Mouse (Mus musculus): ENCODE data around the gene Med13l. TPM values are rescaled to one million over a fixed set of nuclear protein-coding genes. Genes with fewer than 3 reads are reported as not detected.

Gene Med13l
- polyA plus RNA-seq, 1 experiment from 2014 or later, result 14.9 TPM

DNA sequence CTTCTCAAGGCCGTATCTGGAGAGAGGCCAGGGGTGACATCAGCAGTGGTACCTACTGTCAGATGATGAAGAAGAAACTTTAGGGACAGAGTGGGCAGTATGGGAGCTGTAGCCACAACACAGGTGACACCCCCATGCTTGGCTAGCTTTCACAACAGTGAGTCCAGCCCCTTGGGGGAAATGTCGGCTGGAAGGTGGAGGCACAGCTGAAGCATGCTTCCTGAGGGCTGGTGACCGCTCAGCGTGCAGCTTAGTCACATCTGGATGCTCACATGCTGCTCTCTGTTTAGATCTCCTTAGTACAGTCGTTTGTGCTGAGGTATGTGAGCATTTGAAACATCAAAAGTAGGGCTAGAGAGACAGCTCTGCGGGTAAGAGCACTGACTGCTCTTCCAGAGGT is 121.5 kb downstream of the Med13l start:
- no peaks in the 10 kb centered on the region for H3K27me3 ChIP-seq (replicated peaks; ENCODE audit: control insufficient read depth, insufficient read depth, low read length)
- 86% methylated on average over 6 of the region's 6 CpGs for WGBS
- H3K4me3 ChIP-seq (ENCODE audit: low read depth, low read length), result no peak overlapping the region
- ATAC-seq (replicated peaks; ENCODE audit: low FRiP score, low TSS enrichment, low read depth) (no peak), DNase-seq (ENCODE audit: low spot score) (no peak)
- no peak overlapping the region for H3K9ac ChIP-seq (ENCODE audit: low read length)
- 0 out of 2 replicates have a peak, but pooled peaks cover 19% of the 10 kb centered on the region for H3K36me3 ChIP-seq (ENCODE audit: control insufficient read depth, insufficient read depth, low read length)
- no peak overlapping the region for H3K4me2 ChIP-seq (ENCODE audit: low read length)
- no peak overlapping the region for H3K27ac ChIP-seq (ENCODE audit: low read depth)
- H3K9me3 ChIP-seq (ENCODE audit: control insufficient read depth, low read length), result no peaks in the 10 kb centered on the region
- H3K4me1 ChIP-seq (replicated peaks; ENCODE audit: control insufficient read depth, insufficient read depth, low read length), result peaks cover 8% of the 10 kb centered on the region

DNA sequence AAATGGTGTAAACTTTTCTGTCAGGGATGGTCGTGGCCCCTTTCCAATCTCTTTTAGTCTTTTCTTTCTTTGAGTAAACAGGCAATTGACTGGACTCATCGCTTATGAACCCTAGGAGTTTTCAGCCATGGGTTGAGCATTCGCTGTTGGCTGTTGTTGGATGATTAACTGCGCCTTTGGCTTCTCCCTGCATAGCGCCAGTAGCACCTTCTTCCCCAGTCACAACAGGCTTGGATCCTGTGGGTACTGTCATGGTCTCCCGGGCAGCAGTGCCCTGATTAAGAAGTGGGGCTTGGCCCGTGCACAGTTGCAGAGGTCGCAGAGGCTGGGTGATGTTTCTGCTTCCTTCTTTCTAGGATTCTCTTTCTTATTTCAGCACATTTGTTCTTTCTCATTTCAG is 124.7 kb downstream of the Med13l start:
- no peak overlapping the region for H3K4me2 ChIP-seq (ENCODE audit: low read length)
- H3K4me1 ChIP-seq (replicated peaks; ENCODE audit: control insufficient read depth, insufficient read depth, low read length), result peaks cover 17% of the 10 kb centered on the region
- H3K9me3 ChIP-seq (ENCODE audit: control insufficient read depth, low read length), result no peaks in the 10 kb centered on the region
- H3K27me3 ChIP-seq (replicated peaks; ENCODE audit: control insufficient read depth, insufficient read depth, low read length), result no peaks in the 10 kb centered on the region
- 0 out of 2 replicates have a peak, but pooled peaks cover 19% of the 10 kb centered on the region for H3K36me3 ChIP-seq (ENCODE audit: control insufficient read depth, insufficient read depth, low read length)
- no peak for DNase-seq (ENCODE audit: low spot score)
- no peak overlapping the region for H3K27ac ChIP-seq (ENCODE audit: low read depth)
- no peak overlapping the region for H3K9ac ChIP-seq (ENCODE audit: low read length)
- no peak for ATAC-seq (replicated peaks; ENCODE audit: low FRiP score, low TSS enrichment, low read depth)
- WGBS, result 57% methylated on average over 8 of the region's 8 CpGs
- H3K4me3 ChIP-seq (ENCODE audit: low read depth, low read length), result no peak overlapping the region

DNA sequence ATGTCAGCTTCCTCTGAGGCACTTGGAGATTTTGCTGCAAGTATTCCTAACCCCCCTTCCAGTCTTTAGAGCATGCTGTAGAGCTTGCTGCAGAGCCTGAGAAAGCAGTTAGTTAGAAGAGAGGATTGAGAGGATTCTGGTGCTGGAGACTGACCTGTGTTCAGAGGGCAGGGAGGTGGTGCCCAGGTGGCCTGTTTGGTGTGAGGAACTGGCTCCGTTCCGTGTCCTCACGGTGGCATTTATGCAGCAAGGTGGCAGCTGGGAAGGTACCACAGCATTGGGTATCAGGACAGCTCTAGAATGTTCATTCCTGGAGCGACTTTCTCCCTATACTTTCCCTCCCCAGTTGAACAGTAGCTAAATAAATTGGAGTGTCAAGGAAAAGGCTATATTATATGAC is 125.5 kb downstream of the Med13l start:
- Histone ChIP-seq H3K27ac (ENCODE audit: low read depth) (no peak overlapping the region), H3K4me3 (ENCODE audit: low read depth, low read length) (no peak overlapping the region), H3K9me3 (ENCODE audit: control insufficient read depth, low read length) (no peaks in the 10 kb centered on the region), H3K27me3 (replicated peaks; ENCODE audit: control insufficient read depth, insufficient read depth, low read length) (no peaks in the 10 kb centered on the region), H3K4me2 (ENCODE audit: low read length) (no peak overlapping the region), H3K9ac (ENCODE audit: low read length) (no peak overlapping the region), H3K36me3 (ENCODE audit: control insufficient read depth, insufficient read depth, low read length) (0 out of 2 replicates have a peak, but pooled peaks cover 12% of the 10 kb centered on the region), H3K4me1 (replicated peaks; ENCODE audit: control insufficient read depth, insufficient read depth, low read length) (peaks cover 17% of the 10 kb centered on the region)
- DNase-seq (ENCODE audit: low spot score), result no peak
- no peak for ATAC-seq (replicated peaks; ENCODE audit: low FRiP score, low TSS enrichment, low read depth)
- WGBS, result 87% methylated on average over 4 of the region's 4 CpGs

DNA sequence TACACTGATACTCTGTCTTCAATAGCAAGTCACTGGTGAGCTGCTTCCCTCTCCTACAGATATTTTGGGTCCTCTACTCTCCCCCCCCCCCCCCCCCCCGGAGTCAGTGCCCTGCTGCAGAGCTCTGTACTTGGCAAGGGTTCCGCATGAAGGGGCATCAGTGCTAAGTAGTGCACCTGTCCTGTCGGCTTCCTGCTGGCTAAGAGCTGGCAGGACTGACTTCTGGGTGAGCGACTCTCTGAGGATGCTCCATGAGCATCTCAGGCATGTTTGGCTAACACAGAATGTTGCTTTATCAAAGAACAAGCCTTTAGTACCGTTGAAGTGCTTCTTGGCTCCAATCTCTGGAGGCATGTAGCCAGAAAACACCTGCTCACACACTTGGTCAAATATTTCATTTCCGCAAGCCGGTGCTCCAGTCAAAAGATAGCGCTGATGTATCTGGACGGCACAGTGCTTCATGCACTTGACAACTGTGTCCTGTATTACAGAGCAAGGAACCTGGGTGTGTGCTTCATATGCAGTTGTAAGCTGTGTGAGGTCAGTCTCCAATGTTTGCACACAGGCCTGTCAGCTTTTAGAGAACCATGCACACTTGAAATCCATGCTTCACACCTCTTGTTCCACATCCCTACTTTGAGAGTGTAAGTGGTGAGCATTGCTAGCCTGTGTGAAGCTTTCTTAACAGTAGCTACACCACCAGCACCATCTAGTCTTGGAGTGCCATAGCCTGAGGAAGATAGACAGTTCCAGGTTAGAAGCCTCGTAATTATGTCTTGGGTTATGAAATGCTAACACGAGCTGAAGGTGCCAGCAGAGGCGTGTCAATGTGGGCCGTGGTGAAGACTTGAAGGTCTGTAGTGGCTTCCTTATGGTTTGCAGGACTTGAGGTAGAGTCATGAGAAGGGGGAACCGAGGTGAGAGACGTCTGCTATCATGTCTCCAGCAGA is 128.7 kb downstream of the Med13l start:
- Histone ChIP-seq H3K9ac (ENCODE audit: low read length) (no peak overlapping the region), H3K4me2 (ENCODE audit: low read length) (no peak overlapping the region), H3K27ac (ENCODE audit: low read depth) (no peak overlapping the region), H3K36me3 (ENCODE audit: control insufficient read depth, insufficient read depth, low read length) (no peaks in the 10 kb centered on the region), H3K9me3 (ENCODE audit: control insufficient read depth, low read length) (no peaks in the 10 kb centered on the region), H3K27me3 (replicated peaks; ENCODE audit: control insufficient read depth, insufficient read depth, low read length) (no peaks in the 10 kb centered on the region), H3K4me3 (ENCODE audit: low read depth, low read length) (no peak overlapping the region), H3K4me1 (replicated peaks; ENCODE audit: control insufficient read depth, insufficient read depth, low read length) (peaks cover 17% of the 10 kb centered on the region)
- WGBS, result 76% methylated on average over 15 of the region's 15 CpGs
- ATAC-seq (replicated peaks; ENCODE audit: low FRiP score, low TSS enrichment, low read depth), result no peak
- no peak for DNase-seq (ENCODE audit: low spot score)

DNA sequence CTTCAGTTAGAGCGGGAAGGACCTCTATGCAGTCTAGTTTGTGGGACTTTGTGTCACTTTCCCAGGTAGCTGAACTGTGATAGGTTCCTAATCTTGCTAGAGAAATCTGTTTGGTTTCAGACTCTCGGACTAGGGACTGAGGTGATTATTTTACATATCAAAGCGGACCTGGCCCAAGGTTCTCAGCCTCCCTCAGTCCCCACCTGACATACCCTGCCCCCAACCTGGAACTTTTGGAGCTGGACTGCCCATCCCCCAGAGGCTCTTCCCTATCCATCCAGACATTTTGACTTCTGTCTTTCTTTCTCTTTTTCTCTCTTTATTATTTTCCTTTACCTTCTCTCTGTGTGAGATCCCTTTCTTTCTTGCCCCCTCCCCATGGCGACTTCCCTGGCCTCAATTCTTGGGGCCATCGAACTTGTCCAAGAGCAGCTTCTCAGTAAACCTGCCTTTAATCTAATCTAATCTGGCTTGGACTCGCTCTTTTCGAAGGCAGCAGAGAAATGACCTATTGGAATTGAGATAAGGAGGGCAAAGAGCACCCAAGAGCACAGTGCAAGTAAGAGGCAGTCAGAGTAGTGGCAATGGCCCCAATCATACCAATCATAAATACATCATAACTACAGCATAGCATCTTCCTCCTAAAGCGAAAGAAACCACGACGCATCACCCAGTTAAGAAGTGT is 130.7 kb downstream of the Med13l start:
- no peaks in the 10 kb centered on the region for H3K27me3 ChIP-seq (replicated peaks; ENCODE audit: control insufficient read depth, insufficient read depth, low read length)
- H3K4me2 ChIP-seq (ENCODE audit: low read length), result no peak overlapping the region
- WGBS, result 72% methylated on average over 10 of the region's 10 CpGs
- ATAC-seq (replicated peaks; ENCODE audit: low FRiP score, low TSS enrichment, low read depth) (no peak), DNase-seq (ENCODE audit: low spot score) (no peak)
- no peak overlapping the region for H3K4me3 ChIP-seq (ENCODE audit: low read depth, low read length)
- H3K4me1 ChIP-seq (replicated peaks; ENCODE audit: control insufficient read depth, insufficient read depth, low read length), result peaks cover 17% of the 10 kb centered on the region
- H3K9me3 ChIP-seq (ENCODE audit: control insufficient read depth, low read length), result no peaks in the 10 kb centered on the region
- no peak overlapping the region for H3K9ac ChIP-seq (ENCODE audit: low read length)
- no peak overlapping the region for H3K27ac ChIP-seq (ENCODE audit: low read depth)
- H3K36me3 ChIP-seq (ENCODE audit: control insufficient read depth, insufficient read depth, low read length), result no peaks in the 10 kb centered on the region

DNA sequence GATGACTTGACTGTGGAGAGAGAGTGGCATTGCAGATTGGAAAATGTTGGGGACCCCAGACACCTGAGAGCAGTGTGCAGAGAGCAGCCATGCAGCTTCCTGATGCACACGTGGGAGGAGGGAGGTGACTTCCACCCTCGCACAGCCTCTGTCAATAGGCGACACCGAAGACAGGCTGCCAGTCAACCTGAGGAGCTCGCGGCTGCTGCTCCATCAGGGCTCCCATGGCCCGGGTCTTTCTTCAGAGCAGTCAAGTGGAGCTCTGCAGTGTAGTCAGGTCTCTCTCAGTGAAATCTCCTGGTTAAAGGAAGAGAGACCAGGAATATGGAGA is 131.2 kb downstream of the Med13l start:
- Histone ChIP-seq H3K36me3 (ENCODE audit: control insufficient read depth, insufficient read depth, low read length) (no peaks in the 10 kb centered on the region), H3K27me3 (replicated peaks; ENCODE audit: control insufficient read depth, insufficient read depth, low read length) (no peaks in the 10 kb centered on the region), H3K4me3 (ENCODE audit: low read depth, low read length) (no peak overlapping the region), H3K9ac (ENCODE audit: low read length) (no peak overlapping the region), H3K27ac (ENCODE audit: low read depth) (no peak overlapping the region), H3K9me3 (ENCODE audit: control insufficient read depth, low read length) (no peaks in the 10 kb centered on the region), H3K4me2 (ENCODE audit: low read length) (no peak overlapping the region), H3K4me1 (replicated peaks; ENCODE audit: control insufficient read depth, insufficient read depth, low read length) (peaks cover 17% of the 10 kb centered on the region)
- ATAC-seq (replicated peaks; ENCODE audit: low FRiP score, low TSS enrichment, low read depth) (0 out of 2 replicates have a peak, but pooled peaks have one; percentile 58), DNase-seq (ENCODE audit: low spot score) (no peak)
- WGBS, result 58% methylated on average over 7 of the region's 7 CpGs

DNA sequence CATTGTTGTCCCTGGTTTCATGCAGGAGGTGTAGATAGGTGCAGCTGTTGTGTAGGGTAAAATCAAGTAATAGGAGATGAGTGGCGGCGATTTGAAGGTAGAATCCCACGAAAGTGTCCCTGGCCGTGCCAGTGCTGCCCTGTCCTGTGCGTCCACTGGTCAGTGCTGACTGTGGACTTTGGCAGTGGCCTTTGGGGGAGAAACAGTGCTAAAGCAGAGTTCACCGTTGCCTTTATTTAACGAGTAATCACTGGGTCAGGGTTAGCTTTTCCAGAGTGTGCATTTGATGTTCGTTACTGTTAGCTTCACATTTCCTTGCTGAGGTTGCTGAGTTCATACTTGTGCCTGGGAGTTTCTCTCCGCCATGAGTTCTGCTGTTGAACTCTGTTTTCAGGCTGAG is 133.5 kb downstream of the Med13l start:
- no peak for ATAC-seq (replicated peaks; ENCODE audit: low FRiP score, low TSS enrichment, low read depth)

DNA sequence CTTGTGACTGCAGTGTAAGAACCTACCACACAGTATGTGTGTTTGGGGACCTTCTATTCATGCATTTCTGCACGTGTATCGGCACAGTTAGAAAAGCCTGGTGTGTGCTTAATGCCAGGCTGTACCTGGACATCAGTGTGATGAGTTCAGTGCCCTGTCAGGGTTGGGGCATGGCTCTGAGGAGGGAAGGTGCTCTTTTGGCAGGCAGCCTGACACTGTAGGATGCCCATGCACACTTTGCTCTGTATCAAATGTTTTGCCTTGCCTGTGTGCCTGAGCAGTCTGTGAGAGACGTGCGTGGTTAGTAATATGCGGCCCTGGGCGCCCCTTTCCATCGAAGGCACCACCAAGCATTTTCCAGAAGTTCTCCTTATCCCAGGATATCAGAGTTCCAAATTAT is 136.6 kb downstream of the Med13l start:
- Histone ChIP-seq H3K36me3 (ENCODE audit: control insufficient read depth, insufficient read depth, low read length) (no peaks in the 10 kb centered on the region), H3K27me3 (replicated peaks; ENCODE audit: control insufficient read depth, insufficient read depth, low read length) (no peaks in the 10 kb centered on the region), H3K9ac (ENCODE audit: low read length) (no peak overlapping the region), H3K4me2 (ENCODE audit: low read length) (no peak overlapping the region), H3K27ac (ENCODE audit: low read depth) (no peak overlapping the region), H3K9me3 (ENCODE audit: control insufficient read depth, low read length) (no peaks in the 10 kb centered on the region), H3K4me3 (ENCODE audit: low read depth, low read length) (no peak overlapping the region), H3K4me1 (replicated peaks; ENCODE audit: control insufficient read depth, insufficient read depth, low read length) (no peaks in the 10 kb centered on the region)
- DNase-seq (ENCODE audit: low spot score), result no peak
- 86% methylated on average over 7 of the region's 7 CpGs for WGBS
- ATAC-seq (replicated peaks; ENCODE audit: low FRiP score, low TSS enrichment, low read depth), result no peak

More for the DNA sequence above, 133.5 kb downstream of the Med13l start:
- no peak overlapping the region for H3K4me2 ChIP-seq (ENCODE audit: low read length)
- no peaks in the 10 kb centered on the region for H3K36me3 ChIP-seq (ENCODE audit: control insufficient read depth, insufficient read depth, low read length)
- H3K4me3 ChIP-seq (ENCODE audit: low read depth, low read length), result no peak overlapping the region
- H3K27me3 ChIP-seq (replicated peaks; ENCODE audit: control insufficient read depth, insufficient read depth, low read length), result no peaks in the 10 kb centered on the region
- WGBS, result 89% methylated on average over 9 of the region's 9 CpGs
- no peaks in the 10 kb centered on the region for H3K4me1 ChIP-seq (replicated peaks; ENCODE audit: control insufficient read depth, insufficient read depth, low read length)
- no peak for DNase-seq (ENCODE audit: low spot score)
- H3K9me3 ChIP-seq (ENCODE audit: control insufficient read depth, low read length), result no peaks in the 10 kb centered on the region
- no peak overlapping the region for H3K27ac ChIP-seq (ENCODE audit: low read depth)
- no peak overlapping the region for H3K9ac ChIP-seq (ENCODE audit: low read length)
